Mouse (Mus musculus) ovary, postnatal 36 days (tissue): Measurements from ENCODE around the gene Srsf7.

Experiments used
- DNase-seq: peaks from one replicate; pipeline ENCODE4 v3.0.0; 2022; ENCODE audit warnings: low spot score, mixed read lengths

Gene Srsf7

GRCm38 (mm10) chr17:80153631-80154030, 53.5 kb downstream of the Srsf7 start:
- no peak for DNase-seq

GRCm38 (mm10) chr17:80152767-80153630, 54.1 kb downstream of the Srsf7 start:
- no peak for DNase-seq

- DNase-seq = no peak
These were observed 55.8 kb downstream of the Srsf7 start for GRCm38 (mm10) chr17:80151353-80151752.
